Mouse (Mus musculus): ENCODE results near the gene Rfc2. TPM values are rescaled to one million over a fixed set of nuclear protein-coding genes. Genes with fewer than 3 reads are reported as not detected.

The Rfc2 gene
- polyA plus RNA-seq, 1 experiment from 2014 or later = 304 TPM

DNA sequence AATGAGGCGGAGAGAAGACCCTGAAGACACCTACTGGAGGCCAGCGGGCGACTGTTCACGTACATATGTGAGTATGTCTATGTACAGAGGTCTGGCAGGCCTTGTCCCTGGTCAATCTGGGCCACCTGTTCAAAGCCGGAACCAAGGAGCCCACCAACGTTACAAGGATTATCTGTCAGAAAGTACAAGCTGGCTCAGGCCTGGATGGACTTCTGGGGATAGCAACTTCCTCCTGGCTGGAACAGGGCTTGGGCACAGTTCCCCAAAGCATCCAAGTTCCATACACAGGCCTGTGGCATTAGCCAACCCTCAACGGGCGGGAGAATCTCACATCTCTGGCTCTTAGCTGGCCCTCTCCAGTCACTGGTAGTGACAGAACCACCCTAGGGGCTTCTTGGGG is 33.1 kb downstream of the Rfc2 start:
- no peak for ATAC-seq (ENCODE audit: borderline replicate concordance, extremely low read depth, low FRiP score, low TSS enrichment)
- no peaks in the 10 kb centered on the region for H3K9me3 ChIP-seq
- peaks cover 28% of the 10 kb centered on the region for H3K36me3 ChIP-seq
- no peaks in the 10 kb centered on the region for H3K27me3 ChIP-seq
- no peak overlapping the region for H3K27ac ChIP-seq
- H3K4me1 ChIP-seq = no peaks in the 10 kb centered on the region
- H3K4me3 ChIP-seq = no peak overlapping the region
- no peak overlapping the region for H3K4me2 ChIP-seq
- H3K9ac ChIP-seq = no peak overlapping the region
- WGBS = 82% methylated on average over 8 of the region's 8 CpGs

DNA sequence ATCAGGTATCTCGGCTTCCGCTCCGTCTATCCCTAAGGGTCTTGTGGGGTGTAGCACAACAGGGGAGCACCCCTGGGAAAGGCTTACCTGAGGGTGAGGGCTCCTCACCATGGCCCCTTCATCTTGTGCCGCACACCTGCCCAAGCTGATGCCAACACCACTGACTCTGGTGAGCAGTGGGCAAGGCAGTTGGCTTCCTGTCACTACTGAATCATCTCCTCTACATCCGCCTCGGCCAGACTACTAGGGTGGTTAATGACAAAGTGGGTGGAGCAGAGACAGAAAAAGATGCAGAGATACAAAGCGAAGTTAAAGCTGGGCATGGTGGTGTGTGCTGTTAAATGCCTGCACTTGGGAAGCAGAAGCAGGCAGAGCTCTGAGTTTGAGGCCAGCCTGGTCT is 33.6 kb downstream of the Rfc2 start, which contains the start of gene Lat2:
TSS of gene Lat2 (minus strand) at position 224 of the 400 bp plus-strand sequence.
- Histone ChIP-seq H3K9ac (no peak within 1 kb of the TSS), H3K36me3 (peaks cover 33% of the 10 kb centered on the region), H3K27ac (no peak within 1 kb of the TSS), H3K4me3 (no peak within 1 kb of the TSS), H3K4me2 (no peak within 1 kb of the TSS), H3K9me3 (no peaks in the 10 kb centered on the region), H3K4me1 (no peaks in the 10 kb centered on the region), H3K27me3 (no peaks in the 10 kb centered on the region)
- WGBS = 78% methylated on average over 7 of the region's 7 CpGs
- no peak for ATAC-seq (ENCODE audit: borderline replicate concordance, extremely low read depth, low FRiP score, low TSS enrichment)

DNA sequence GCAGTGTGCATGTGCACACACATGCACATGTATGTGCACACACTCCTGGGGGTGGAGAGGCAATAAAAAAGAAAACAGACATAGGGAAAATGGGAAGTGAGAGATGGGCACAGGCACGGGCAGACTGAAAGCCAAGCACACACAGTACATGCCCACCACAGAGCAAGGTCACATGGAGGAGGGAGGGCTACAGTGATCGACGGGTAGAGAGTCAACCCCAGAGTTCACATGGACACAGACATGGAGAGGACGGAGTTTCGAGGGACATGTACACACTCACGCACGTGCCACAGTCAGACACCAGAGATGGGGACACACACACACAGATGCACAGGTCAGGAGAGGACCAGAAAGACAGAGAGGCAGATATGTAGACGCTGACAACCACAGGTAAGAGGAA is 34.2 kb downstream of the Rfc2 start:
- Histone ChIP-seq H3K27ac (no peak overlapping the region), H3K4me2 (no peak overlapping the region), H3K4me3 (no peak overlapping the region), H3K4me1 (no peaks in the 10 kb centered on the region), H3K36me3 (peaks cover 39% of the 10 kb centered on the region), H3K9ac (no peak overlapping the region), H3K27me3 (no peaks in the 10 kb centered on the region), H3K9me3 (no peaks in the 10 kb centered on the region)
- WGBS = 77% methylated on average over 8 of the region's 8 CpGs
- no peak for ATAC-seq (ENCODE audit: borderline replicate concordance, extremely low read depth, low FRiP score, low TSS enrichment)

DNA sequence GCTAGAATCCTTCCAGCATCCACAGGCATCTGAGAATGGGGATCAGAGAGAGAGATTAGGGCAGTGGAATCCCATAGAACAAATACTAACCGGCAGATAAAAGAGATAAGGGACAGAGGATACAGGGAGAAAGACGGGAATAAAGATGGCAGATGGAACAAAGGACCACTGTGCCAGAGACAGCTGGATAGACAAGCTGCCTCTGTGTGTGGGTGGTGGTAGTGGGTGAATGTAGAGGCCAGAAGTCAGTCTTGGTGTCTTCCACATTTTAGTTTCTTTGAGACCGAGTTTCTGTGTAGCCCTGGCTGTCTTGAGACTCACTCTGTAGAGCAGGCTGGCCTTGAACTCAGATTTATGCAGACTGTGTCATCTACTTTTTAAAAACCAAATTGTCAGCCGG is 34.6 kb downstream of the Rfc2 start:
- Histone ChIP-seq H3K36me3 (peaks cover 43% of the 10 kb centered on the region), H3K27me3 (no peaks in the 10 kb centered on the region), H3K4me1 (no peaks in the 10 kb centered on the region), H3K9me3 (no peaks in the 10 kb centered on the region), H3K27ac (no peak overlapping the region), H3K9ac (no peak overlapping the region), H3K4me2 (no peak overlapping the region), H3K4me3 (no peak overlapping the region)
- no peak for ATAC-seq (ENCODE audit: borderline replicate concordance, extremely low read depth, low FRiP score, low TSS enrichment)
- 66% methylated on average over 4 of the region's 4 CpGs for WGBS

DNA sequence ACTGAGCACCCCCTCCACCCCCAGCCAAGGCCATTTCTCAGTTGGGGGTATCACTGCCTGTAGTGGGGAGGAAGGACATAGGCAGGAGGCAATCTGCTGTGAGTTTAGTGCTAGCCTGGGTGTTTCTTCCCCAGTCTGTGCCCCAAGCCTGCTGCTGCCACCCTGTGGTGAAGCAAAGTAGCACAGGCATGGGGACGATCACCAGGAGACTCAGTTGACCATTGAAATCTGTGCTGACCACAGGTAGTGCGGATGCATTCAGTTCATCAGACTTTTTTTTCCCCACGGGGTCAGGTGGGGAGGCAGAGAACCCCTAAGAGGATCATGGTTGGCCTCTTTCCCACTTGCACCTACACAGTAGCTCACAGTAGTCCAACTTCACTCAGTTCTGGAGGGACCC is 35.9 kb downstream of the Rfc2 start:
- no peaks in the 10 kb centered on the region for H3K9me3 ChIP-seq
- H3K27ac ChIP-seq = no peak overlapping the region
- no peak for ATAC-seq (ENCODE audit: borderline replicate concordance, extremely low read depth, low FRiP score, low TSS enrichment)
- 53% methylated on average over 3 of the region's 3 CpGs for WGBS
- no peak overlapping the region for H3K9ac ChIP-seq
- H3K36me3 ChIP-seq = peaks cover 55% of the 10 kb centered on the region
- no peak overlapping the region for H3K4me3 ChIP-seq
- H3K4me1 ChIP-seq = no peaks in the 10 kb centered on the region
- H3K4me2 ChIP-seq = no peak overlapping the region
- H3K27me3 ChIP-seq = no peaks in the 10 kb centered on the region

DNA sequence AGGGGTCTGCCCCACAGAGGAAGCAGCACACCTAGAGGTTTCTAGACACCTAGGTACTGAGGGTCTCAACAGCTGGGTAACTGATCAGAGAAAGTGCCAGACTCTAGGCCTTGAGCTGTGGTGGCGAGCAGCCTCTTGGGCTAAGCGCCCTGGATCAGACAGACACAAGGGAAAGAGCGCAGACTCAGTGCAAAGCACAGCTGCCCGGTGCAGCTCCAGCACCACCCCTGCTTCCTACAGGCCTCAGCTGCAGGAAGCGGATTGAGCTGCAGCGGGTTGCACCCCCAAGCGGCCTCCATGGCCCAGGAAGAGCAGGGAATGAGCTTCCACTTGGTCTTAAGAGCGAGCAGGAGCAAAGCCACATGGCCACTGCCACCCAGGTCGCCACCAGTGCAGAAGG is 39.3 kb downstream of the Rfc2 start:
- no peak overlapping the region for H3K4me2 ChIP-seq
- WGBS = 97% methylated on average over 9 of the region's 9 CpGs
- ATAC-seq (ENCODE audit: borderline replicate concordance, extremely low read depth, low FRiP score, low TSS enrichment) = no peak
- no peaks in the 10 kb centered on the region for H3K4me1 ChIP-seq
- no peaks in the 10 kb centered on the region for H3K9me3 ChIP-seq
- no peaks in the 10 kb centered on the region for H3K27me3 ChIP-seq
- H3K9ac ChIP-seq = no peak overlapping the region
- no peak overlapping the region for H3K27ac ChIP-seq
- no peak overlapping the region for H3K4me3 ChIP-seq
- peaks cover 85% of the 10 kb centered on the region for H3K36me3 ChIP-seq

DNA sequence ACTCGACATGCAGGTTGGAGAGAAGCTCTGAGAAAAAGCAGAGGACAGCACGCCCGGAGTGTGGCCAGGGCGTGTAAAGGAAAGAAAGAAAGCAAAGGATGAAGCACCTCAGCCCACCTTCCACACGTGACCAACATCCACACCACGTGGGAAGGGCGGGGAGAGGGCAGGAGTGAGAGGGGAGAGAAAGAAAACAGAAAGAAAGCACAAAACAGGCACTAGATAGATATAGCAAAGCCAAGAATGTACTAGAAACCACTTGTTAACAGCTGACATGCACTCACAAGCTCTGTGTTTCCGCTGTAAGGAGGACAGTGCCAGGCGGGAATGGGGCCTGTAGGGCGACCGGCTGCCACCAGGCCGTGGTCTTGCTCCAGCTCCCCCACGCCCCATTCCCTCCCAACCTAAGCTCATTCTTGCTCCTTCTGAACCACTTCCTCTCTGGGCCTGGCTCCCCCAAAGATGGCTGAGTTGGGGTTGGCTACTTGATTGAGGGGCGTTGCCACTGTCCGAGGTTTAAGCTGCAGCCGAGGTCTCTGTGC is 40.0 kb downstream of the Rfc2 start:
- H3K4me3 ChIP-seq = no peak overlapping the region
- WGBS = 86% methylated on average over 16 of the region's 16 CpGs
- H3K27me3 ChIP-seq = no peaks in the 10 kb centered on the region
- no peaks in the 10 kb centered on the region for H3K9me3 ChIP-seq
- no peak for ATAC-seq (ENCODE audit: borderline replicate concordance, extremely low read depth, low FRiP score, low TSS enrichment)
- peaks cover 92% of the 10 kb centered on the region for H3K36me3 ChIP-seq
- no peak overlapping the region for H3K9ac ChIP-seq
- no peak overlapping the region for H3K27ac ChIP-seq
- H3K4me1 ChIP-seq = no peaks in the 10 kb centered on the region
- H3K4me2 ChIP-seq = no peak overlapping the region

DNA sequence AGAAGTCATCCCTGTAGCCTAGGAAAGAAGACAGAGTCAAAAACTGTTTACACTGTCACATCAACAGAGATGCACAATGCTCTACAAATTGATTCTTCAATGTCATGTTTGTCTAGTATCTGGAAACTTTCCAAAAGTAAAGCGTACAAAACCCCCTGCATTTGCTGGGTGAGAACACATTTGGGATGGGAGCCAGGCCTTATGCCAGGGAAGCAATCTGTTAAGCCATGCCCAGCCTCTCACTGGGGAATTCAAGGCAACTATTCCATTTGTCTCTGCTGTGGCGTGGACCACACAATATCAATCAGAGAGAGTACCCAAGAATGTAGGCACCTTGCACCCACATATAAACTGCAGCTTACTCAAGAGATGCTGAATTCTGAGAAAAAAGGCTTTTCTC is 40.9 kb downstream of the Rfc2 start:
- H3K27ac ChIP-seq = no peak overlapping the region

DNA sequence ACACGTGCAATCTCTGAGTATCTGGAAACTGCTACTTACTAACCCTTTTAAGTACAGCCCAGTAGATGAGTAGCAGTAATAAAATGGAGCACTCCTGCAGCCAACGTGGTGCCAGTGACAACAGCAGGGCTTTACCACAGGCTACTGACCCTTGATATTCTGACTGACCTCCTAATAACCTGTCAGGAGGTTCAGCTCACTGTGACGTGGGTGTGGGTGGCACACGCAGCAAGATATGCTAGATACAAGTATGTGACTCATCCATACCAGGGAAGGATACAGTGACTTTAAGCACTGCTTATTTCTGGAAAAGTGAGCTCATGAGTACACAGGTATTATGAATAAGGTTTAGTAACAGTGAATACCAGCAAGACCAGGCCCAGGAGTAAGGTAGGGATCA is 48.3 kb downstream of the Rfc2 start:
- no peak for ATAC-seq (ENCODE audit: borderline replicate concordance, extremely low read depth, low FRiP score, low TSS enrichment)
- Histone ChIP-seq H3K27ac (no peak overlapping the region), H3K4me1 (0 out of 2 replicates have a peak, but pooled peaks cover 3% of the 10 kb centered on the region), H3K9ac (no peak overlapping the region), H3K27me3 (no peaks in the 10 kb centered on the region), H3K4me2 (no peak overlapping the region), H3K9me3 (no peaks in the 10 kb centered on the region), H3K36me3 (peaks cover 74% of the 10 kb centered on the region), H3K4me3 (no peak overlapping the region)
- WGBS = 66% methylated on average over 4 of the region's 4 CpGs

More for the DNA sequence above, 40.9 kb downstream of the Rfc2 start:
- Histone ChIP-seq H3K4me2 (no peak overlapping the region), H3K9ac (no peak overlapping the region), H3K36me3 (peaks cover 95% of the 10 kb centered on the region), H3K27me3 (no peaks in the 10 kb centered on the region), H3K4me1 (no peaks in the 10 kb centered on the region), H3K4me3 (no peak overlapping the region), H3K9me3 (no peaks in the 10 kb centered on the region)
- ATAC-seq (ENCODE audit: borderline replicate concordance, extremely low read depth, low FRiP score, low TSS enrichment) = no peak
- WGBS = 63% methylated on average over 2 of the region's 2 CpGs

DNA sequence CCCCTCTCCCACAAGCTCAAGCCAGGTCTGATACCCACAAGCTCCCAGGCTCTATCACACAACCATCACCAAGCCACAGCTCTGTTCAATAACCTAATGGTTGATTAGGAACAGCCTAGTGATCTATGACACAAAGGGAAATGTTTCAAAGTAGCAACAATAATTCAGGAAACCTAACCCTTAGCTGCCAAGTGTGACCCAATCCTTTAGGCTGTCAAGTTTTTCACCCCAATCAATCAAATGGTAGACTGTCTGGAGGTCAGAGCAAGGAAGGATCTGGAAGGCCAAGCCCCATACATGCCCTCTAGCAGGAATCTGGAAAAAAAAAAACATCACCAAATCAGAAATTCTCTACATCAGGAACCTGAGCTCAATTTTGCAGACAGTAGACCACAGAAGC is 49.7 kb downstream of the Rfc2 start:
- no peak overlapping the region for H3K4me2 ChIP-seq
- H3K27ac ChIP-seq = no peak overlapping the region
- H3K9ac ChIP-seq = no peak overlapping the region
- peaks cover 71% of the 10 kb centered on the region for H3K36me3 ChIP-seq
- no peaks in the 10 kb centered on the region for H3K27me3 ChIP-seq
- no peaks in the 10 kb centered on the region for H3K9me3 ChIP-seq
- no peak for ATAC-seq (ENCODE audit: borderline replicate concordance, extremely low read depth, low FRiP score, low TSS enrichment)
- 0 out of 2 replicates have a peak, but pooled peaks cover 3% of the 10 kb centered on the region for H3K4me1 ChIP-seq
- H3K4me3 ChIP-seq = no peak overlapping the region

DNA sequence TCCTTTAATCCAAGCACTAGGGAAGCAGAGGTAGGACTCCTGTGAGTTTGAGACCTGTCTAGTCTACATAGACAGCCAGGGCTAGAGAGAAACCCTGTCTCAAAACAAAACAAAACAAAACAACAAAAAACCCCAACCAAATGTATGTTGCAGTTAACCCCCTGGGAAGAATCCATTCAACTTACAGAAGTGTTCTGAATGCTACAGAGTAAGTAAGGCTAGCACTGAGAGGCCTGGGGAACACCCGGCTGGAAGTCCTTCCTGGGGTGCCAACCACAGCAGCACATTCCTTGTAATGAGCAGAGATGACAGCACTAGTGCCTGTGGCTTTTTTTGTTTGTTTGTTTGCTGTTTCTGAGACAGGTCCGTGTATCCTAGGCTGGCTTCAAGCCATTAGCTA is 51.7 kb downstream of the Rfc2 start:
- Histone ChIP-seq H3K4me1 (peaks cover 15% of the 10 kb centered on the region), H3K4me2 (no peak overlapping the region), H3K27ac (no peak overlapping the region), H3K4me3 (no peak overlapping the region), H3K36me3 (peaks cover 64% of the 10 kb centered on the region), H3K27me3 (no peaks in the 10 kb centered on the region), H3K9me3 (no peaks in the 10 kb centered on the region), H3K9ac (no peak overlapping the region)
- ATAC-seq (ENCODE audit: borderline replicate concordance, extremely low read depth, low FRiP score, low TSS enrichment) = no peak
- 70% methylated on average over 2 of the region's 2 CpGs for WGBS

DNA sequence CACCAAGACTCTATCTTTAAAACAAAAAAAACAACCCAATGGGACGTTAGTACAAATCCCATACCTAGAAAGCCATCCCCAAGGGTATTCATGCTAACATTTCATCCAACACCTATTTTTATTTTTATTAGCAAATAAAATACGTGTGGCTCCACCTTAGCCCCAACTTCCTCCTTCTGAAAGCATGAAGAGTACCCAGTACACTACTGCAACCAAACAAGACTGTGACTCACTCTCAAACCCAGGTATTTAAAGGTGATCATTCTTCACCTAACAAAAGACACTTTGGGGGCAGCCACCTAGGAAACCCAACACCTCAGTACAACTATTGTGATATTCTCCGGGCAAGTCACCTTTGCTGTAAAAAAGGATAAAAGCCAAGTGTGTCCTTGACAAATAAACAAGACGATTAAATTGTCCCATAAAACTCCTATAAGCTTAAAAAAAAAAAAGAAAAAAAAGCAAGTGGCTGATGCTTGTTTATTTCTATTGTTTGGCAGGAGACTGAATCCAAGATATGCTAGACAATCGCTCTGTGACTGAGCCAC is 56.7 kb downstream of the Rfc2 start:
- no peaks in the 10 kb centered on the region for H3K9me3 ChIP-seq
- H3K27ac ChIP-seq = peak overlapping the region; percentile 95; the same call in 1 of the 2 replicates
- WGBS = 16% methylated on average over 5 of the region's 5 CpGs
- H3K4me3 ChIP-seq = peak overlapping the region; percentile 99
- no peak for ATAC-seq (ENCODE audit: borderline replicate concordance, extremely low read depth, low FRiP score, low TSS enrichment)
- peaks cover 19% of the 10 kb centered on the region for H3K4me1 ChIP-seq
- H3K36me3 ChIP-seq = peaks cover 32% of the 10 kb centered on the region
- peak overlapping the region; percentile 100 for H3K9ac ChIP-seq
- peak overlapping the region; percentile 59 for H3K4me2 ChIP-seq
- no peaks in the 10 kb centered on the region for H3K27me3 ChIP-seq

Measured in lung, embryonic 15.5 days (tissue).